Mouse (Mus musculus) left cerebral cortex, adult 18-20 months (tissue): ENCODE data around the gene Camkv. TPM values are rescaled to one million over a fixed set of nuclear protein-coding genes. Genes with fewer than 3 reads are reported as not detected.

Source experiments
- DNase-seq, 2 experiments: peaks; one replicate each; pipeline ENCODE4 v3.0.0; 2021 to 2022; ENCODE audit warnings: low spot score in 2 of 2, mixed read lengths in 1 of 2
- total RNA-seq, 2 experiments: library from RNA; stranded (reverse); gene quantifications; 2 replicates each; pipeline ENCODE4 v1.2.3; 2021

The Camkv gene
- total RNA-seq, 2 experiments from 2014 or later, result 322 to 377 TPM

DNA sequence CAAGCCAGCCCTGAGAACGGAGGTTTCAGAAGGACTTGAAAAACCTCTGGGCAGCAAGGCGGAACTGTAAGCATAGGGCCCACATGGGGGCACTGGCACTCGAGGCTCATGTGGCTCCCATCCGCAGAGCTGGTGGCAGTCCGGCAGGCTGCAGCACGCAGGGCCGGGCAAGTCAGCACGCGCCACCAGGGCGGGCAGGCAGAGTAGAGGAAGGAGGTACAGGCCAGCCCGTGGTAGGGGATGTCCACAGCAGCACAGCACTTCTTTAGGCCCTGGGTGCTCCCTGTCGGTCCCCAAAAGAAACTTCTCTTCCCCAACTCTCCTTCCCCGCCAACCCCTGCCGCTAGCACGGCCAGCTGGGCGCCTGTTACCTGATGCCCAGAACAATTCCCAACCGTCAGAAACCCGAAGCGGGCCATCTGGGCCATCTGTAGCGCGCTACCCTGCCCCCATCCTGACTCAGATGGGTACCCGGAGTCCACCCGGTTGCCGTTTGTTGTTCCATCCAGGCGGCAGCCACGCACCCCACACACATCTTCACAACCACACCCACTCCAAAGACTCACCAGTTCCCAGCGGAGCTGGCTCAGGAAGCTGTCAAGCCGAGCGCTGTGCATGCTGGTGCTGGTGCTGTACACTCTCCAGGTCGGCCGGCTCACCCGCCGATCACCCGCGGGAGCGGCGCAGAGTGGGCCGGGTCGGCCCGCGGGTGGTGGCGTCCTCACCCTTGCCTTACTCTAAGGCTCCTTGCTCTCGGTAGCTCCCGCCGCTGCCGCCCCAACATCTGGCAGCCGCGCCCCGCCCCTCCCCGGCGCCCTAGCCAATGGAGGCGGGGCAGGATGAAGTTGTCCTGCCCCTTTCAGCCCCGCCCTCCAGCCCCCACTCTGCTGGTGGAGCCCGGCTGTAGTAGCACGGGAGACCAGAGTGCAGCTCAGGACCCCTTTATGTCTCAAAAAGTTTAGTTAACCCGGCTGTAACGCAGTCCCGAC, 50.0 kb downstream of the Camkv start, which contains the start of gene Inka1:
TSS of gene Inka1 (minus strand) at position 749 of the 989 bp plus-strand sequence.
- peak; percentile 68 to 79 for DNase-seq

DNA sequence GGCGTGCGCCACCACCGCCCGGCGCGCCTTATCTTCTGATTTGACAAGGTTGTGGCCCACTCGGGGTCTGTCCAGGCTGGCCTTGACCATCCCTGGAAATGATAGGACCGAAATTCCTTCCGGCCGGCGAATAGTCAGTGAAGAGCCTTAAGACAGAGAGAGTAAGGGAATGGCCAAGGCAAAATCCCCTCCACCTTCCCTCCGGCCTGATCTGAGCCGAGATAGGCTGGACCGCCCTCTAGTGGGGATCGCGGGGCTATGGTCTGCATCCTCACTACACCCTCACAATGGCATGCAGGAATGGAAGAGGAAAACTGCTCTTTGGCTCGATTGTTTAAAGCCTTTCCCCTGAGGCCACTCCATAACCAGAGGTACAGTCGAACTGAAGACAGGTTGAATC, 50.9 kb downstream of the Camkv start:
- peak; percentile 79 to 81 for DNase-seq

DNA sequence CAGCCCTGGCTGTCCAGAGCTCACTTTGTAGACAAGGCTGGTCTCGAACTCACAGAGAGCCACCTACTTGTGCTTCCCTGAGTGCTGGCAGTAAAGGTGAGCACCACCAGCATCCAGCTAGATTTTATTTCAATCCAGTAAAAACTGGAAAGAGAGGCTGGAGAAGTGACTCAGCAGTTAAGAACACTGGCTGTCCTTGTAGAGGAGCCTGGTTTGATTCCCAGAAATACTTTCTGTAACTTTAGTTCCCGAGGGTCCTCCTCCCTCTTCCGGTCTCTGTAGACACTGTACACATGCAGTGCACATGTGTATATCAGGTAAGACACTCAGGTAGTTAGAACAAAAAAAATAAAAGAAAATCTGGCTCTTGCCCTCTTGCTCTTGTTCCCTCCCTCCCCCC, 52.5 kb downstream of the Camkv start:
- DNase-seq, result no peak

DNA sequence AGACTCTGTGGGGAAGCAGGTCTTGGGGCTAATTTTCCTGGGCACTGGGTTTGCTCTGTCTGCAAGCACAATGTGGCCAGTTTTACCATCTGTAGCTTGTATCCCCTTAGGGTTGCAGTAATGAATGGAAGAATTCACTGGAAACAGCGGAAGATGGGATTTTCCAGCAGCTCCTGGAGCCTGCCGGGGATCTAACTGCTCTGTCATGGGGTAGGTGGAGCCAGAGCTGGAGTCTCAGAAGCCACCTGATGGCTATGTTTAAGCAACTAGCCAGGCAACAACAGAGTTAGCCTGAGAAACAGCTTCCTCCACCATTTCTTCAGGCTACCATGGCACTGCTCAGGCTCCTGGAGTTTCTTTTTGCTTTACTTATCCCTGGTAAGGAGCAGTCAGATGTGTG, 56.7 kb downstream of the Camkv start, which contains the start of gene Cdhr4:
TSS of gene Cdhr4 (plus strand) at position 301 of the 400 bp plus-strand sequence.
- no peak for DNase-seq

DNA sequence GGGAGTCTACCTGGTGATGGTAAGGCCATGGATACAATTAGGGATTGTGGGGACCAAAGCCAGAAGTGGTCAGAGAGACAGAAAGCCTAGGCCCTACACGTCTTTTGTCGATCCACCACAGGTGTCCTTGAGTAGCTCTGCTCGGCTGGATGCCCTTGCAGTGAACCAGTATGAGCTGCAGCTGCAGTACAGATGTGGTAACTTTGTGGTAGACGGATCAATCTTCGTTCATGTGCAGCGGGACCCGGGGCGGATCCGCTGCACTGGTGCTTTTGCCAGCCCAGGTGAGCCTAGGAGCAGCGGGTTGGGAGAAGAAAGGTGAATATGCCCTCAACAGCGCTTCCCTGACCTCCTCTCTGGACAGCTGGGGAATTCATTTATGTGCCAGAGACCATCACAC, 57.5 kb downstream of the Camkv start:
- no peak for DNase-seq

DNA sequence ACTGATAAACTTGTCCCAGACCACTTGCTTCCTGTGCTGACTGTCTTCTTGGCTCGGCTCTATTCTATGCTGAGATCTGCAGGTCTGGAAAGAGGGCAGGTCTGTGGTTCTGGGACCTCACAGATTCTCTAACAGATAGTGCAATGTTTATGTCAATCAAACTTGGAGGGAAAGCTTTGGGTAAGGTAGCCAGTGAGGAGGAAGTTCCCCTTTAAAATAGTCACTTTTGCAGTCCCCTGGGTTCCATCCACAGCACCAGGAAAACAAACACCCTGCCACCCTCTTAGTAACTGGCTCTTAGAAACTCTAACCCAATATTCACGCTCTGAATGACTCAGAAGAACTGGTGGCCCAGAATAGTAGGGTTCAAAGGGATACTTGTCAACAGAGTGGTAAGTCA, 59.0 kb downstream of the Camkv start:
- no peak for DNase-seq

DNA sequence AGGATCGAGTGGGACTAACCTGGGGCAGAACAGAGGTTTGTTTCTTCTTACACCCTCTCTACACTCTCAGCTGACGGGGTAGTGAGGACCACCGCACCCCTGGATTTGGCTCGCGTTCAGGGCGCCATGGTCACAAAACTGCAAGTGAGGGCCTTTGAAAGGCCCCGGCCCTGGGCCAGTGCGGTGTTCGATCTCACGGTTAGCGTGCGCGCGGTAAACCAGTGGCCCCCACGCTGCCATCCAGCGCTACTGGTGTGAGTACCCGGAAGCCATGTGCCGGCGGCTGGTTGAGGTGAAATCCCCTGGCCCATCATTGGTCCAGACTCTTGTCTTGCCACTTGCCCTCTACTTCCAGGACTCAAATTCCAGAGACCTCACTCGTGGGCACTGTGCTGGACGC, 60.0 kb downstream of the Camkv start:
- DNase-seq, result no peak

DNA sequence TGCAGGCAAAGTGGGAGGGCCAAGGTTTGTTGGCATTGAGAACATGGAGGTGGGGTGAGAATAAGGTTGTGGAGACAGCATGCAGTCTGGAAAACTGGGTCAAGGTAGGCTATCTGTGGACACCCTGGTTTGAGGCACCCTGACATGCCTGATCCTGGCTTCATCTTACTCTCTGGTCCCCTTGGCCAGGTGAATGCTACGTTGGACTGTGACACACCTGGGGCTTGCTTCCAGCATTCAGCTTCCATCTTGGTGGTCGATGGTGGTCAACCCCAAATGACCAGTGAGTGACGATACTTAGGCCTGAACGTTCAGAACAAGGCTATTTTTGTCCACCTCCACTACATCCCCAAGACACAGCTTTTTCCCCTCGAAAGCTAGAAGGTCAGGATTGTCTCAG, 60.6 kb downstream of the Camkv start, which contains the start of gene Gm20662:
TSS of gene Gm20662 (plus strand) at position 301 of the 400 bp plus-strand sequence.
- DNase-seq, result no peak

Other genes with a start within 250 kb of the Camkv start
- gene Sema3f, start 225.2 kb upstream of the Camkv start, total RNA-seq, result 10 to 100 TPM; 13.1 to 13.9 TPM
- 100 to 1,000 TPM; 120 to 133 TPM for gene Rbm5, start 164.7 kb upstream of the Camkv start, total RNA-seq
- gene Rbm6, start 62.4 kb upstream of the Camkv start, total RNA-seq, result 10 to 100 TPM; 54.0 to 57.3 TPM
- 10 to 100 TPM; 27.1 to 28.1 TPM for gene Mon1a, start 47.5 kb upstream of the Camkv start, total RNA-seq
- 1 to 10 TPM in 1 of 2 experiments, under 1 TPM in 1; 0.89 to 1.2 TPM for gene Mst1r, start 28.8 kb upstream of the Camkv start, total RNA-seq
- gene Actl11, start 7.2 kb upstream of the Camkv start, total RNA-seq, result not detected
- gene Traip, start 14.5 kb downstream of the Camkv start, total RNA-seq, result 1 to 10 TPM; 7.5 to 9.1 TPM
- 1 to 10 TPM; 4.3 to 5.0 TPM for gene Uba7, start 39.8 kb downstream of the Camkv start, total RNA-seq
- gene Gm20661, start 47.4 kb downstream of the Camkv start, total RNA-seq, result under 1 TPM in 1 of 2 experiments, not detected in 1; 0.40 TPM
- 1 to 10 TPM; 4.0 to 4.5 TPM for gene Inka1, start 50.2 kb downstream of the Camkv start, total RNA-seq
- 1 to 10 TPM in 1 of 2 experiments, under 1 TPM in 1; 0.68 to 2.1 TPM for gene Cdhr4, start 56.8 kb downstream of the Camkv start, total RNA-seq
- gene Gm20662, start 60.7 kb downstream of the Camkv start, total RNA-seq, result 1 to 10 TPM; 6.1 to 9.5 TPM
- 100 to 1,000 TPM; 199 to 224 TPM for gene Ip6k1, start 66.8 kb downstream of the Camkv start, total RNA-seq
- 10 to 100 TPM; 18.1 to 20.2 TPM for gene Gmppb, start 113.6 kb downstream of the Camkv start, total RNA-seq
- gene Amigo3, start 117.5 kb downstream of the Camkv start, total RNA-seq, result 1 to 10 TPM; 1.2 to 1.7 TPM
- not detected for gene Mst1, start 144.8 kb downstream of the Camkv start, total RNA-seq
- 10 to 100 TPM; 83.8 to 86.7 TPM for gene Rnf123, start 147.7 kb downstream of the Camkv start, total RNA-seq
- 10 to 100 TPM; 29.2 to 32.2 TPM for gene Apeh, start 158.9 kb downstream of the Camkv start, total RNA-seq